Mouse (Mus musculus): ENCODE data around the gene Setd2. TPM values are rescaled to one million over a fixed set of nuclear protein-coding genes. Genes with fewer than 3 reads are reported as not detected.

The Setd2 gene
- polyA plus RNA-seq, 1 experiment: 16.3 TPM

GRCm38 (mm10) chr9:110655651-110656007, 123.2 kb downstream of the Setd2 start:
- Histone ChIP-seq H3K4me3 (ENCODE audit: insufficient read depth, low read depth, low read length) (peak overlapping the region; percentile 47; the same call in 1 of the 2 replicates), H3K27ac (replicated peaks; ENCODE audit: low read depth, low read length) (peak overlapping the region; percentile 26; the same call in 1 of the 2 replicates), H3K4me1 (ENCODE audit: control insufficient read depth, insufficient read depth, insufficient read length, low read length) (peaks cover 15% of the 10 kb centered on the region)

GRCm38 (mm10) chr9:110656249-110657221, 124.1 kb downstream of the Setd2 start, which contains the start of gene Ccdc12:
Ccdc12 (plus strand) TSS chr9:110656503.
- peak within 1 kb of the TSS; percentile 97 for H3K27ac ChIP-seq (replicated peaks; ENCODE audit: low read depth, low read length)
- H3K4me1 ChIP-seq (ENCODE audit: control insufficient read depth, insufficient read depth, insufficient read length, low read length): peaks cover 15% of the 10 kb centered on the region
- H3K4me3 ChIP-seq (ENCODE audit: insufficient read depth, low read depth, low read length): peak within 1 kb of the TSS; percentile 80

GRCm38 (mm10) chr9:110657474-110658078, 125.2 kb downstream of the Setd2 start:
- H3K27ac ChIP-seq (replicated peaks; ENCODE audit: low read depth, low read length): peak overlapping the region; percentile 88
- peak overlapping the region; percentile 80 for H3K4me3 ChIP-seq (ENCODE audit: insufficient read depth, low read depth, low read length)
- peaks cover 15% of the 10 kb centered on the region for H3K4me1 ChIP-seq (ENCODE audit: control insufficient read depth, insufficient read depth, insufficient read length, low read length)

GRCm38 (mm10) chr9:110659521-110659920, 127.1 kb downstream of the Setd2 start:
- H3K27ac ChIP-seq (replicated peaks; ENCODE audit: low read depth, low read length): no peak overlapping the region
- H3K4me3 ChIP-seq (ENCODE audit: insufficient read depth, low read depth, low read length): no peak overlapping the region
- peaks cover 12% of the 10 kb centered on the region for H3K4me1 ChIP-seq (ENCODE audit: control insufficient read depth, insufficient read depth, insufficient read length, low read length)

GRCm38 (mm10) chr9:110660208-110660607, 127.8 kb downstream of the Setd2 start:
- Histone ChIP-seq H3K4me1 (ENCODE audit: control insufficient read depth, insufficient read depth, insufficient read length, low read length) (peaks cover 12% of the 10 kb centered on the region), H3K4me3 (ENCODE audit: insufficient read depth, low read depth, low read length) (no peak overlapping the region), H3K27ac (replicated peaks; ENCODE audit: low read depth, low read length) (no peak overlapping the region)

- no peak overlapping the region for H3K27ac ChIP-seq (replicated peaks; ENCODE audit: low read depth, low read length)
- H3K4me1 ChIP-seq (ENCODE audit: control insufficient read depth, insufficient read depth, insufficient read length, low read length): peaks cover 10% of the 10 kb centered on the region
- no peak overlapping the region for H3K4me3 ChIP-seq (ENCODE audit: insufficient read depth, low read depth, low read length)
These were observed 128.6 kb downstream of the Setd2 start for GRCm38 (mm10) chr9:110660856-110661612.

DNA sequence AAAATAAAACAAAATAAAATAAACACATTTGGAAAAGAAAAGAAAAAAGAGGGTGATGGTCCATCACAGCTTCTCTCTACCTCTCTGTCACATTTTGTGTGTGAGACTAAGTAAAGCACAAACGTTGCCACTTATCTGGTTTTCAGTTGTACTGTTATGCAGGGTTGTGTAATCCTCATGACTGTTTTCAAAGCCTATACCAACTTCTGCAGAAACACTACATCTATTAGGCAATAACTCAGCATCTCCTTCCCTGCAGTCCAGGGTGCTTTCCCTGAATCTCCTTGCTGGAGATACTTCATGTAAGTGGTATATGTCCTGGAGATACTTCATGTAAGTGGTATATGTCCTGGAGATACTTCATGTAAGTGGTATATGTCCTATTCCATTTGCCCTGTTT, 130.4 kb downstream of the Setd2 start:
- no peak overlapping the region for H3K4me3 ChIP-seq (ENCODE audit: insufficient read depth, low read depth, low read length)
- no peak overlapping the region for H3K27ac ChIP-seq (replicated peaks; ENCODE audit: low read depth, low read length)
- peaks cover 19% of the 10 kb centered on the region for H3K4me1 ChIP-seq (ENCODE audit: control insufficient read depth, insufficient read depth, insufficient read length, low read length)

DNA sequence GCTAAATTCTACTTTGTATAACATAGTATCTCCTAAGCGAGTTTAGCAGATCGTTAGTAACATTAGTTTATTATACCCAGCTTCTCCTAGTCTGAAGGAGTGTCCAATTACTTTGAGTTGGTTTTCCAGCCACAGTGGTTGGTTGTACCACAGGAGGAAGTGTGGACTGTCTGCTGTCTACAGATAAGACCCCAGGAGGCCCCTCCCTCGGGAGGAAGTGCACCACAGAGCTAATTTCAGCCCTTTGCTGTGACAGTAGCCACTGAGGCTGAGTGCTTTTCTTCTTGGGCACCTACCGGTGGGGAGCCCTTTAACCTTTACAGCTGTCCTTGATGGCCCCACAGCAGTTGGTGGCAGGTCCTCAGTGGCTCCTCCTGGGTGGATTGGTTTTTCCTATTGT, 133.5 kb downstream of the Setd2 start:
- peaks cover 16% of the 10 kb centered on the region for H3K4me1 ChIP-seq (ENCODE audit: control insufficient read depth, insufficient read depth, insufficient read length, low read length)
- H3K4me3 ChIP-seq (ENCODE audit: insufficient read depth, low read depth, low read length): no peak overlapping the region
- H3K27ac ChIP-seq (replicated peaks; ENCODE audit: low read depth, low read length): no peak overlapping the region

GRCm38 (mm10) chr9:110666374-110666773, 134.0 kb downstream of the Setd2 start:
- Histone ChIP-seq H3K4me1 (ENCODE audit: control insufficient read depth, insufficient read depth, insufficient read length, low read length) (peaks cover 19% of the 10 kb centered on the region), H3K27ac (replicated peaks; ENCODE audit: low read depth, low read length) (peak overlapping the region; percentile 28), H3K4me3 (ENCODE audit: insufficient read depth, low read depth, low read length) (no peak overlapping the region)

- Histone ChIP-seq H3K4me1 (ENCODE audit: control insufficient read depth, insufficient read depth, insufficient read length, low read length) (peaks cover 18% of the 10 kb centered on the region), H3K27ac (replicated peaks; ENCODE audit: low read depth, low read length) (peak overlapping the region; percentile 28), H3K4me3 (ENCODE audit: insufficient read depth, low read depth, low read length) (no peak overlapping the region)
These were observed 134.9 kb downstream of the Setd2 start for GRCm38 (mm10) chr9:110667219-110667836.

Other genes starting within 250 kb of the Setd2 start
- gene Elp6, start 227.4 kb upstream of the Setd2 start, polyA plus RNA-seq (2012; ENCODE audit: insufficient read depth, insufficient read length, missing spikeins): 4.9 and 6.4 TPM in 2 replicates
- 14.6 and 18.7 TPM in 2 replicates for gene Scap, start 199.3 kb upstream of the Setd2 start, polyA plus RNA-seq (2012; ENCODE audit: insufficient read depth, insufficient read length, missing spikeins)
- 5.9 and 7.8 TPM in 2 replicates for gene Ptpn23, start 124.4 kb upstream of the Setd2 start, polyA plus RNA-seq (2012; ENCODE audit: insufficient read depth, insufficient read length, missing spikeins)
- gene Ngp, start 112.8 kb upstream of the Setd2 start, polyA plus RNA-seq (2012; ENCODE audit: insufficient read depth, insufficient read length, missing spikeins): not detected in 2 replicates
- gene Klhl18, start 55.9 kb upstream of the Setd2 start, polyA plus RNA-seq (2012; ENCODE audit: insufficient read depth, insufficient read length, missing spikeins): 5.5 and 6.3 TPM in 2 replicates
- gene Kif9, start 55.6 kb upstream of the Setd2 start, polyA plus RNA-seq (2012; ENCODE audit: insufficient read depth, insufficient read length, missing spikeins): 0.40 and 0.54 TPM in 2 replicates
- 1.7 and 3.0 TPM in 2 replicates for gene Nradd, start 91.9 kb downstream of the Setd2 start, polyA plus RNA-seq (2012; ENCODE audit: insufficient read depth, insufficient read length, missing spikeins)
- 2.2 and 4.8 TPM in 2 replicates for gene Nbeal2, start 121.6 kb downstream of the Setd2 start, polyA plus RNA-seq (2012; ENCODE audit: insufficient read depth, insufficient read length, missing spikeins)
- gene Ccdc12, start 123.9 kb downstream of the Setd2 start, polyA plus RNA-seq (2012; ENCODE audit: insufficient read depth, insufficient read length, missing spikeins): 44.7 and 46.2 TPM in 2 replicates
- gene Myl3, start 209.3 kb downstream of the Setd2 start, polyA plus RNA-seq (2012; ENCODE audit: insufficient read depth, insufficient read length, missing spikeins): 17.2 and 23.5 TPM in 2 replicates
- gene Pth1r, start 214.5 kb downstream of the Setd2 start, polyA plus RNA-seq (2012; ENCODE audit: insufficient read depth, insufficient read length, missing spikeins): 23.3 and 25.4 TPM in 2 replicates